Mouse (Mus musculus) midbrain, embryonic 16.5 days (tissue): ENCODE data around the gene Tmbim6. TPM values are rescaled to one million over a fixed set of nuclear protein-coding genes. Genes with fewer than 3 reads are reported as not detected.

Experiments
- ATAC-seq: fragments of 200-750 bp; cut with Nextera tagmentation; 2 replicates; pipeline ENCODE4 v1.8.0; 2017; ENCODE audit warnings: moderate TSS enrichment
- H3K27ac ChIP-seq: fragments of 300-500 bp; sonication (generic); 2 replicates; pipeline ENCODE4 v1.5.1; 2014; ENCODE audit warnings: mild to moderate bottlenecking, low read length, mixed read lengths
- H3K27me3 ChIP-seq: fragments of 300-500 bp; sonication (generic); 2 replicates; pipeline ENCODE4 v1.6.1; 2014; ENCODE audit warnings: low read depth, low read length, mixed read lengths; ENCODE audit not compliant: control insufficient read depth, insufficient read depth
- H3K36me3 ChIP-seq: fragments of 300-500 bp; sonication (generic); 2 replicates; pipeline ENCODE4 v1.6.1; 2014; ENCODE audit warnings: mild to moderate bottlenecking, low read length, moderate library complexity, mixed read lengths; ENCODE audit not compliant: control insufficient read depth, insufficient read depth
- H3K4me1 ChIP-seq: fragments of 300-500 bp; sonication (generic); 2 replicates; pipeline ENCODE4 v1.6.1; 2014; ENCODE audit warnings: mild to moderate bottlenecking, low read length, mixed read lengths; ENCODE audit not compliant: control insufficient read depth, insufficient read depth
- H3K4me2 ChIP-seq: fragments of 300-500 bp; sonication (generic); 2 replicates; pipeline ENCODE4 v1.6.1; 2014; ENCODE audit warnings: mild to moderate bottlenecking, low read length, mixed read lengths
- H3K4me3 ChIP-seq: fragments of 300-500 bp; sonication (generic); 2 replicates; pipeline ENCODE4 v1.5.1; 2014; ENCODE audit warnings: low read depth, mild to moderate bottlenecking, low read length, moderate library complexity, mixed read lengths
- H3K9ac ChIP-seq: fragments of 300-500 bp; sonication (generic); 2 replicates; pipeline ENCODE4 v1.6.1; 2014; ENCODE audit warnings: low read depth, low read length, mixed read lengths
- H3K9me3 ChIP-seq: fragments of 300-500 bp; sonication (generic); replicated peaks from 2 replicates; pipeline ENCODE4 v1.6.1; 2014; ENCODE audit warnings: mild to moderate bottlenecking, low read length, mixed read lengths; ENCODE audit not compliant: control insufficient read depth, poor library complexity, severe bottlenecking
- WGBS: fragments of 180-500 bp; shearing (Covaris S2); extraction: QIAGEN DNeasy Blood & Tissue Kit; methylation state at CpG from one replicate; pipeline ENCODE4 v1.1.7; 2014; 5-methylcytosine and 5-hydroxymethylcytosine counted together
- polyA plus RNA-seq: library from polyadenylated mRNA; unstranded; fragments of >200 nt; fragmentation: Nextera tagmentation; extraction: Ambion mirVana; gene quantifications from 2 replicates; pipeline ENCODE4 v1.2.1, GENCODE M21; 2015

Gene Tmbim6
- polyA plus RNA-seq, 1 experiment from 2014 or later, result 310 TPM

DNA sequence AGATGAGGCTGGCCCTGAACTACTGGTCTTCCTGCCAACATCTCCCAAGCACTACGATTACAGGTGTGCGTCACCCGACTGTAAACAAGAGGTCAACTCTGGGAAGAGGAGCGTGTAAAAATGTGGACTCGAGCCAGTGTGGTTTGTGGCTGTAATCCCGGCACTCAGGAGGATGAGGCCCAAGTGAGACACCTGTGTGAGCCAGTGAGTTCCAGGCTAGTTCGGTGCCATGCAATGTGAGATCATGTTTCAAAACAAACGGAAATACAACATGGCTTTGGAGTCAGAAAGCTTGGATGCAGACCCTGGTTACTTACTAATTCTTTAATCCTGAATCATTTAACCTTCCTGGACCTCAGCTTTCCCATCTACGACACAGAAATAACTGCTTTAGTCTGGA, 33.7 kb upstream of the Tmbim6 start:
- 91% methylated on average over 9 of the region's 9 CpGs for WGBS
- Histone ChIP-seq H3K27ac (no peak overlapping the region), H3K9ac (no peak overlapping the region), H3K4me3 (no peak overlapping the region), H3K9me3 (no peaks in the 10 kb centered on the region), H3K36me3 (no peaks in the 10 kb centered on the region), H3K27me3 (no peaks in the 10 kb centered on the region), H3K4me2 (no peak overlapping the region), H3K4me1 (no peaks in the 10 kb centered on the region)
- no peak for ATAC-seq

DNA sequence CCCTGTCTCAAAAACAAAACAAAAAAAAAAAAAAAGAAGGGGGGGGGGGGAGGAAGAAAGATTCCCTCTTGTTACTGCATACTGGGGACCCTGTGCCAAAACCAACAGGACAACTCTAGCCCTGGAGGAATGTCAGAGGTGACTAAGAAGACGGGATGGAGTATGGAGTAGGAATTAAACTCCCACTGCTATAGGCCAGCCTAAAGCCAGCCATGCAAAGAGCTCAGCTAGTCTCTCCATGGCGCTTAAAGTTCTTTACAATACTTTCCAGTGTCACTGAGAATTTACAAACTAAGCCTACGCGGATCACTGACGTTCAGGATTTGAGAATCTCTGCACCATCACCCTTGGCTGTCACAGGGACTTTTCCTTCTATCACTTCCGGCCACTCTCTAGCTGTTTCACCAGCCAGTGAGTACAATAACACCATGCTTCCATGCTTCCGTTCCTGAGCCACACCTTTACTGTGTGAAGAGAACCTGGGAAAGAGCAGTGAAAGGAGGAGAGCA, 28.6 kb upstream of the Tmbim6 start:
- H3K4me2 ChIP-seq, result no peak overlapping the region
- no peak for ATAC-seq
- WGBS, result 50% methylated on average over 7 of the region's 7 CpGs
- H3K4me1 ChIP-seq, result peaks cover 7% of the 10 kb centered on the region
- H3K36me3 ChIP-seq, result no peaks in the 10 kb centered on the region
- H3K4me3 ChIP-seq, result no peak overlapping the region
- no peaks in the 10 kb centered on the region for H3K9me3 ChIP-seq
- H3K27ac ChIP-seq, result no peak overlapping the region
- no peaks in the 10 kb centered on the region for H3K27me3 ChIP-seq
- H3K9ac ChIP-seq, result no peak overlapping the region

DNA sequence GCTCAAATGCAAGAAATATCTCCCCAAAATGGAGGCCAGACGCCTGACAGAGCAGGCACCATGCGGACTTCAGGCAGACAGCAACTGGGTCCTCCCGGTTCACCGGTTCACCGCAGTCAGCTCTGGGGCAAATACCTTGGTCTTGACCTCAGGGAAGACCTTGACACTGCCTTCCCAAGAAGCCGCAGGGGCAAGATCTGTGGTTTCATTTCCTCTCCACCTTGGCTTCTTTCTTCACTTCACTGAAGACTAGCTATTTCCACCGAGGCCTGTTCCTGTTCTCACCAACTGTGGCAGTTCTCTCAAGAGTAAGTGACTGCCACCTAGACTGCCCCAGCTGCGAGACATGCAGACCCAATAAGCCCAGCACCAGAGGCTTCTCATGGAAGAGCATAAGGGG, 27.8 kb upstream of the Tmbim6 start:
- WGBS, result 81% methylated on average over 8 of the region's 8 CpGs
- no peaks in the 10 kb centered on the region for H3K27me3 ChIP-seq
- ATAC-seq, result no peak
- H3K36me3 ChIP-seq, result no peaks in the 10 kb centered on the region
- H3K4me3 ChIP-seq, result no peak overlapping the region
- H3K27ac ChIP-seq, result no peak overlapping the region
- H3K9me3 ChIP-seq, result no peaks in the 10 kb centered on the region
- no peak overlapping the region for H3K9ac ChIP-seq
- H3K4me2 ChIP-seq, result no peak overlapping the region
- peaks cover 11% of the 10 kb centered on the region for H3K4me1 ChIP-seq

DNA sequence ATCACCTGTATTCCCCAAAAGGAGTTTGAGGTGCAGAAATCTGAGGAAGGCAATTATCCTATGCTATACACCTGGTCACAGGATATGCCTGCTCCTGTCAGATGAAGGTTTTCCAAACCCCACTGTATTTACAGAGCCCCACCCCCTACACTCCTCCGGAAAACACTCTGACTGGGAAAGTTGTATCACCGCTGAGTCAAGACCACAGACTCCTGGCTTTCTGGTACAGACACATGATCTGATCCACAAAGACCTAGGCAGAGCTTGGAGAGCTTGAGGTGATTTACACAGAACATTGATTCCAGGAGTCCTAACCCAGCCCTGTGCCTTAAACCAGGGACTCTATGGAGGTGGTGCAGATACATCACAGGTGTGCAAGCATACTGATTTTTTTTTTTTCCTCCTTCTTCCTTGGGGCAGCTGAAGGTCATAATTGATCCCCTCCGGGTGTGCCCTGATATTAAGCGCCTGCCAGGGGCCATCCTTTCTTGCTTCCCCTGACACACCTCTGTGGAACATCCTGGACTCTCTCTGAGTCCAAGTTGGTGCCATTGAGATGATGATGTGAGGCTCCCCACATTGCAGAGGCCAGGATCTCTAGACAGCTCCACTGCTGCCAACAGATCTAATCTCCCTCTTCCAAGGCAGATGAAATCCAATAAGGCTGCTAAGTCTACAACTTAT, 24.0 kb upstream of the Tmbim6 start:
- Histone ChIP-seq H3K9me3 (no peaks in the 10 kb centered on the region), H3K4me2 (peak overlapping the region; percentile 70), H3K4me3 (peak overlapping the region; percentile 92), H3K4me1 (peaks cover 11% of the 10 kb centered on the region), H3K27ac (no peak overlapping the region), H3K36me3 (no peaks in the 10 kb centered on the region), H3K27me3 (no peaks in the 10 kb centered on the region), H3K9ac (0 out of 2 replicates have a peak overlapping the region, but pooled peaks have one; percentile 34)
- 75% methylated on average over 4 of the region's 4 CpGs for WGBS
- no peak for ATAC-seq

DNA sequence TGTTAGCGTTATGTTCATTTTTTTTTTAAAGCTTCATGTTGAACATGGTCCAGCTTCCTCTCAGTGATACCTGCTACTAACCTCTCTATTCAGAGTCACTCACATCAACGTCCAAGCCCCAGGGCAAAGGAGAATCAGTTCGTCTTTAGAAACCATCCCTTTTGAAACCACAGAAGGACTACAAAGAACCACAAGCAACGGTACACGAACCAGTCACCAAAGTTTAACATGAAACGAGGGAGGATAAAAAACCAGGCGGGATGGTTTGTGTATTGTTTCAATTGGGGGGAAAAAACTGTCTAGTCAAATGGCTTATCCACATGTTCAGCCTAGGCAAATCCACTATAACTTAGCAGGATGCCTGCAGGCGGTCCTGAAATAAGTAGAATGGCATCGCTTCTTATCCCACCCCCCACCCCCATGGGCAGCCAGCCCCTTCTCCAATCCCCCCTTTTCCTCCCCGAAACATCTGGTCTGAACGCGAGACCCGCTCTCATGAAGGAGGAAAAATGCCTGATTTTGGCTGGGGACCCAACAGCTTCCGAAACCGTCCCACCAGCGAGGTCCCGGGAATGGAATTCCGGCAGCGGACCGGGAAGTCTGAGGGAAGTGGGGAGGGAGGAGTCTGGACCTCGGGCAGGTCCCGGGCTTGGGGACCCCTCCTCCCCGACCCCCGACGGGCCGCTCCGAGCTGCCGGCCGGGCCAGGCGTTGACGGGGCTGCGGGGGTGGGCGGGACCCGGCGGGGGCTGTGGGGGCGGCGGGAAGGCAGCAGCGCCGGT, 23.1 kb upstream of the Tmbim6 start:
- Histone ChIP-seq H3K27ac (peak overlapping the region; percentile 78), H3K9me3 (no peaks in the 10 kb centered on the region), H3K9ac (peak overlapping the region; percentile 90), H3K4me1 (peaks cover 11% of the 10 kb centered on the region), H3K4me3 (peak overlapping the region; percentile 92), H3K27me3 (no peaks in the 10 kb centered on the region), H3K4me2 (peak overlapping the region; percentile 70), H3K36me3 (no peaks in the 10 kb centered on the region)
- WGBS, result 2% methylated on average over 20 of the region's 39 CpGs
- ATAC-seq, result no peak; the same call in 1 of the 2 replicates

DNA sequence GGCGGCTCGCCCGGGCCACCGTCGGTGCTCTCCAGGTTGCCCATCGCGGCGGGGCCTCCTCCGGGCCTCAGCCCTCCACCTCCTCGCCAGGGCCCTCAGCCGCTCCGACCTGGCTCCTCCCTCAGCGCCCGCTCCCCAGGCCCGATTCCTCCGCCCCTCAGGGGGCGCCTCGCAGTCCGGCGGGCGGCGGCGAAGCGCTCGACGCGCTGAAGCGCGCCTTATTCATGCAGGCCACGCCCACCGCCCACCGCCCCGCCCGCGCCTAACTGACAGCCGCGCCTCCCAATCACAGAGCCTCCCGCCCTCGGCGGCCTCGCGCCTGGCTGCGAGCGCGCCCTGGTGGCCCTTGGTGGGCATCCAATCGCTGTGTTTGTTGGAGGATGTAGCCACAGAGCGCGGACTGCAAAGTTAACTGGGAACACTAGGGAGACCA, 22.4 kb upstream of the Tmbim6 start, which contains the start of gene Fmnl3:
Fmnl3 (minus strand) TSS at position 224 of the 433 bp plus-strand sequence.
- WGBS, result under 1% methylated on average over 47 of the region's 48 CpGs
- Histone ChIP-seq H3K9me3 (no peaks in the 10 kb centered on the region), H3K9ac (peak within 1 kb of the TSS; percentile 90), H3K36me3 (no peaks in the 10 kb centered on the region), H3K4me2 (peak within 1 kb of the TSS; percentile 70), H3K27me3 (no peaks in the 10 kb centered on the region), H3K4me1 (peaks cover 11% of the 10 kb centered on the region), H3K4me3 (peak within 1 kb of the TSS; percentile 92), H3K27ac (peak within 1 kb of the TSS; percentile 78)
- ATAC-seq, result peak; percentile 97

DNA sequence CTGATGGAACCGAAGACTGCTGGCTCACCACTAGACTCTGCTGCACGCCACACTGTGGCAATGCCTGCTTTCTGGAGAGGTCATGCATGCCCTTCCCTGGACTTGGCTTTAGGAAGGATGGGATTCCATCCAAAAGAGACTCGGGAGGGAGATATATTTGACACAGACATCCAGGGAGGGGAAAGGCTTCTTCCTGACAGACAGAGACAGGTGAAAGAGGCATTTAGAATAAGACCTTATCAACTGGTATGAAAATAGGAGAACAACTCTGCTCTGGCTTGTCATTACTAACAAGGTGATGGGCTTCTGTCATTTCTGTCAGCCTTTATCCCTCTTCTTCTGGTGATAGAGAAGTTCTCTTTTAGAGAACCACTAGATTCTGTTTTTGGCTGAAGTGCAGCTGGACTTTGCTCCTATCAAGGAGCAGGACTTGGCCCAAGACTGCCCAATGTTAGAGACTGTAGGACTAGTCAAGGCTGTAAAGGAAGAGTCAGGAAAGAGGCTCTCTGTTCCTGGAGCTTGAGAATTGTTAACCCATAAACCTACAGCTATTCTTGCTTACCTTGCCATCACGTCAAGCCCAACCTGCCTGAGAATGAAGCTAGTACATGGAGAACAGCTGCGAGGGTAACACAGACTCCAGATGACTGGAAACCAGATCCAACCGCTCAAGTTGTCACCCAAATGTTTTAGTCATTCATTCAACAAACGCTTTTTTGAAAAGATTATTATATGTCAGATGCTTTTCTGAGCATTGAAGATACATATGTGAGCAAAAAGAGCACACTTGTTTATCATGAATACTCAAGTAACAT, 20.9 kb upstream of the Tmbim6 start:
- Histone ChIP-seq H3K27me3 (no peaks in the 10 kb centered on the region), H3K4me2 (no peak overlapping the region), H3K27ac (no peak overlapping the region), H3K9me3 (no peaks in the 10 kb centered on the region), H3K36me3 (no peaks in the 10 kb centered on the region), H3K4me3 (no peak overlapping the region), H3K4me1 (peaks cover 11% of the 10 kb centered on the region), H3K9ac (no peak overlapping the region)
- no peak for ATAC-seq
- 89% methylated on average over 7 of the region's 7 CpGs for WGBS

DNA sequence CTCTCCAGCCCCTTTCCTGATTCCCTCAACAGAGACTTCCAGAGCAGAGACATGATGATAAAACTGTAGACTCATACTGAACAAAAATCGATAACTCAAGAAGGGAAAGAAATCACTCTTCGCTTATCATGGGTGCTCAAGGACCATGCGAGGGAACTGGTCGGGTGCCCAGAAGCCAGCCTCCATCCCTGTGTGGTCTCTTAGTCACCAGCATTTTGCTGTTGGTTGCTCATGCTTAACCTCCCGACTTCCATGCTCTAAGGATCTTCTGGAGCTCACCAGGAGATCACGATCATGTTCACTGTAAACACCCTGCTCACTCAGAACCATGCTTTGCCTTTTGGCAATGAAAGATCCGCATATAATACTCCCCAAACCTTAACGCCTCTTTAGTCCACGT, 19.9 kb upstream of the Tmbim6 start:
- no peak overlapping the region for H3K27ac ChIP-seq
- 86% methylated on average over 9 of the region's 9 CpGs for WGBS
- H3K4me2 ChIP-seq, result no peak overlapping the region
- no peaks in the 10 kb centered on the region for H3K36me3 ChIP-seq
- ATAC-seq, result no peak
- H3K4me1 ChIP-seq, result peaks cover 11% of the 10 kb centered on the region
- no peak overlapping the region for H3K9ac ChIP-seq
- H3K27me3 ChIP-seq, result no peaks in the 10 kb centered on the region
- H3K9me3 ChIP-seq, result no peaks in the 10 kb centered on the region
- no peak overlapping the region for H3K4me3 ChIP-seq
